In the genomic region with DNA sequence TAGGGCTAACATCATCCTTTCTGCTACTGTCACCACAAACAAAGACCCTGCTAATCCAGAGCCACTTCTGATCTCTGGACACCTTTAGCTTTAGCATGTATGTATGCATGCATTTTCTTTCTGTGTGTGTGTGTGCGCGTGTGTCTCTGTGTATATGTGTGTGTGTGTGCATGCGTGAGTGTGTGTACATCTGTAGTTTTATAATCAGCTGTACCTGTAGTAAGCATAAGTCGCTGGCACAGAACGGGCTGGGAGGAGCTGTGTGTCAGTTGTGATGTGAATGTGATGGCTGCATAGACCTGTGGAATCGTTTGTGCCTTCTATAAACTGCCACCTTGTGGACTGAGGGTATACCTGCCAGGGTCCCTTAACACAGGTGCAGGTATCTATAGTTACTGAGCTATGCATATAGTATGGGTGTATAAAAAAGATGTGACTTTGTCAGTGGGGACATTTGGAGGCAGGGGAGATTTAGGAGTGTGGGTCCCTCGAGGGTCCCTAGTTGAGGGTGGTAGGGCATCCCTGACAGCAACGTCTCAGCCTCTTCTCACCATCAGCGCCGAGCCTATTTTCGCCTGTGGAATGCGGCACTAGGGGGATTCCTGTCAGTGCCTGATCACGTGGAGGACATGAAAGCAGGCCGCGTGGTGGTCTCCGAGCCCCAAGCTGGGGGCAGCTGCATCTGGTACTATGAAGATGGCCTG, we compare ENCODE assay signal across 27 mouse cellular contexts. TPM values are rescaled to one million over a fixed set of nuclear protein-coding genes. Genes with fewer than 3 reads are reported as not detected.
"Had no signal": no experiment of that assay in that cellular context is flagged by ENCODE, and none has a peak within 500 bp of the region (broad histone marks: within the 10 kb centered on the region; RNA-seq: fewer than 3 reads in every experiment).

No protein-coding gene starts in this region.

- H3K4me1 ChIP-seq: limb, embryonic 12.5 days; limb, embryonic 15.5 days; midbrain, embryonic 13.5 days; neural tube, embryonic 12.5 days; neural tube, embryonic 15.5 days had no signal

- H3K4me2 ChIP-seq: limb, embryonic 12.5 days; limb, embryonic 15.5 days; liver, embryonic 11.5 days; lung, embryonic 14.5 days; midbrain, embryonic 13.5 days; neural tube, embryonic 12.5 days; neural tube, embryonic 15.5 days had no signal

- DNase-seq: kidney, adult 18-20 months; kidney, adult 9 months; kidney, postnatal 14 days; kidney, postnatal 4 days; layer of hippocampus, postnatal 36 days; left cerebral cortex, postnatal 4 days; liver, postnatal 0 days; lung, embryonic 14.5 days; retina, postnatal 1 day; right cerebral cortex, postnatal 25 days; thymus, postnatal 25 days had no signal

- H3K27me3 ChIP-seq: limb, embryonic 12.5 days; limb, embryonic 15.5 days; midbrain, embryonic 13.5 days; neural tube, embryonic 12.5 days; neural tube, embryonic 15.5 days had no signal

- H3K36me3 ChIP-seq: limb, embryonic 12.5 days; limb, embryonic 15.5 days; midbrain, embryonic 13.5 days; neural tube, embryonic 12.5 days; neural tube, embryonic 15.5 days had no signal

- H3K9ac ChIP-seq: limb, embryonic 12.5 days; limb, embryonic 15.5 days; liver, embryonic 14.5 days; liver, postnatal 0 days; lung, embryonic 14.5 days; midbrain, embryonic 13.5 days; neural tube, embryonic 12.5 days; neural tube, embryonic 15.5 days had no signal

- H3K9me3 ChIP-seq: limb, embryonic 12.5 days; limb, embryonic 15.5 days; midbrain, embryonic 13.5 days; neural tube, embryonic 12.5 days; neural tube, embryonic 15.5 days had no signal

- ATAC-seq: liver, postnatal 0 days; lung, postnatal 0 days; midbrain, embryonic 13.5 days; midbrain, embryonic 16.5 days had no signal

- H3K27ac ChIP-seq: left cerebral cortex, adult 2 months; limb, embryonic 12.5 days; limb, embryonic 15.5 days; liver, embryonic 14.5 days; macrophage; midbrain, embryonic 13.5 days; neural tube, embryonic 12.5 days; neural tube, embryonic 15.5 days had no signal

- H3K4me3 ChIP-seq: left cerebral cortex, adult 2 months; limb, embryonic 12.5 days; limb, embryonic 15.5 days; midbrain, embryonic 13.5 days; neural tube, embryonic 12.5 days; neural tube, embryonic 15.5 days had no signal

RNA-seq across cellular contexts. Expression of a gene that starts 30.1 kb away (rescaled TPM):
- polyA plus RNA-seq: macrophage had no signal

RNA-seq across cellular contexts. Expression of a gene that starts 37.0 kb away (rescaled TPM):
- total RNA-seq: layer of hippocampus, adult 18-20 months; layer of hippocampus, postnatal 10 days; layer of hippocampus, postnatal 36 days; left cerebral cortex, adult 2 months; left cerebral cortex, postnatal 10 days; left cerebral cortex, postnatal 4 days had no signal
- polyA plus RNA-seq: kidney, embryonic 16.5 days; limb, embryonic 12.5 days; limb, embryonic 15.5 days; liver, embryonic 11.5 days; liver, postnatal 0 days; lung, embryonic 14.5 days; lung, postnatal 0 days; macrophage; midbrain, embryonic 13.5 days; midbrain, embryonic 16.5 days; neural tube, embryonic 12.5 days; neural tube, embryonic 15.5 days; stomach, embryonic 14.5 days had no signal
